Mouse (Mus musculus): ENCODE measurements at regions not wholly inside any gene's neighbourhood (a gene's known extent, or its start where the extent isn't known, plus 50 kb on each side); places are given as distances from the start of the nearest gene placed in this dataset.
A peak's percentile ranks its signal among the peaks of the same experiment; 100 is the strongest.
"Not testable (repeated sequence)": the region's sequence is repeated elsewhere in the genome, so short reads cannot be mapped to it uniquely, and the experiment has no call there.

- DNase-seq (no peak), ATAC-seq (no peak)
- Histone ChIP-seq H3K4me3 (ENCODE audit: low read depth, low read length) (no peak overlapping the region), H3K9me3 (ENCODE audit: low read length) (no peaks in the 10 kb centered on the region), H3K9ac (no peak overlapping the region), H3K4me1 (ENCODE audit: insufficient read depth) (no peaks in the 10 kb centered on the region), H3K27me3 (ENCODE audit: insufficient read depth, low read length) (no peaks in the 10 kb centered on the region), H3K27ac (ENCODE audit: low read depth, low read length) (no peak overlapping the region), H3K36me3 (ENCODE audit: insufficient read depth) (no peaks in the 10 kb centered on the region), H3K4me2 (ENCODE audit: low read depth) (no peak overlapping the region)
- TF ChIP-seq CTCF (IDR thresholded peaks at IDR 0.05; ENCODE audit: low read depth) = no peak
- WGBS = 63% methylated on average over 1 of the region's 1 CpGs
Measured at GRCm38 (mm10) chr8:28371752-28372151, 924.3 kb downstream of the Poteg start.

GRCm38 (mm10) chr8:28400141-28400540 is 952.7 kb downstream of the Poteg start:
- H3K4me2 ChIP-seq (ENCODE audit: low read depth) = no peak overlapping the region
- WGBS = 35% methylated on average over 1 of the region's 1 CpGs
- no peaks in the 10 kb centered on the region for H3K4me1 ChIP-seq (ENCODE audit: insufficient read depth)
- ATAC-seq (no peak), DNase-seq (no peak)
- H3K27ac ChIP-seq (ENCODE audit: low read depth, low read length) = no peak overlapping the region
- no peak overlapping the region for H3K9ac ChIP-seq
- H3K4me3 ChIP-seq (ENCODE audit: low read depth, low read length) = no peak overlapping the region
- H3K9me3 ChIP-seq (ENCODE audit: low read length) = no peaks in the 10 kb centered on the region
- no peaks in the 10 kb centered on the region for H3K27me3 ChIP-seq (ENCODE audit: insufficient read depth, low read length)
- no peak for TF ChIP-seq CTCF (IDR thresholded peaks at IDR 0.05; ENCODE audit: low read depth)
- H3K36me3 ChIP-seq (ENCODE audit: insufficient read depth) = no peaks in the 10 kb centered on the region

- Histone ChIP-seq H3K27me3 (ENCODE audit: insufficient read depth, low read length) (no peaks in the 10 kb centered on the region), H3K9me3 (ENCODE audit: low read length) (no peaks in the 10 kb centered on the region), H3K4me1 (ENCODE audit: insufficient read depth) (no peaks in the 10 kb centered on the region), H3K9ac (no peak overlapping the region), H3K27ac (ENCODE audit: low read depth, low read length) (no peak overlapping the region), H3K4me2 (ENCODE audit: low read depth) (no peak overlapping the region), H3K36me3 (ENCODE audit: insufficient read depth) (no peaks in the 10 kb centered on the region), H3K4me3 (ENCODE audit: low read depth, low read length) (no peak overlapping the region)
- DNase-seq (peak; percentile 16), ATAC-seq (peak; percentile 55; the same call in 1 of the 2 replicates)
- 40% methylated on average over 7 of the region's 7 CpGs for WGBS
- TF ChIP-seq CTCF (IDR thresholded peaks at IDR 0.05; ENCODE audit: low read depth) = no peak
Measured at GRCm38 (mm10) chr8:28427544-28428135, 980.2 kb downstream of the Poteg start.

- H3K27ac ChIP-seq (ENCODE audit: low read depth, low read length) = no peak overlapping the region
- ATAC-seq (no peak), DNase-seq (no peak)
- WGBS = 82% methylated on average over 2 of the region's 2 CpGs
- H3K9ac ChIP-seq = no peak overlapping the region
- H3K4me2 ChIP-seq (ENCODE audit: low read depth) = no peak overlapping the region
- no peaks in the 10 kb centered on the region for H3K4me1 ChIP-seq (ENCODE audit: insufficient read depth)
- H3K9me3 ChIP-seq (ENCODE audit: low read length) = no peaks in the 10 kb centered on the region
- no peaks in the 10 kb centered on the region for H3K27me3 ChIP-seq (ENCODE audit: insufficient read depth, low read length)
- no peaks in the 10 kb centered on the region for H3K36me3 ChIP-seq (ENCODE audit: insufficient read depth)
- H3K4me3 ChIP-seq (ENCODE audit: low read depth, low read length) = no peak overlapping the region
- no peak for TF ChIP-seq CTCF (IDR thresholded peaks at IDR 0.05; ENCODE audit: low read depth)
Measured at GRCm38 (mm10) chr8:28473190-28473589, 1025.7 kb downstream of the Poteg start.

GRCm38 (mm10) chr8:28487913-28488312 is 1040.4 kb downstream of the Poteg start:
- H3K4me2 ChIP-seq (ENCODE audit: low read depth) = no peak overlapping the region
- 27% methylated on average over 3 of the region's 3 CpGs for whole genome bisulfite sequencing
- no peak overlapping the region for H3K27ac ChIP-seq (ENCODE audit: low read depth, low read length)
- H3K4me3 ChIP-seq (ENCODE audit: low read depth, low read length) = no peak overlapping the region
- no peaks in the 10 kb centered on the region for H3K36me3 ChIP-seq (ENCODE audit: insufficient read depth)
- no peaks in the 10 kb centered on the region for H3K4me1 ChIP-seq (ENCODE audit: insufficient read depth)
- no peaks in the 10 kb centered on the region for H3K9me3 ChIP-seq (ENCODE audit: low read length)
- ATAC-seq = no peak
- H3K9ac ChIP-seq = no peak overlapping the region
- no peaks in the 10 kb centered on the region for H3K27me3 ChIP-seq (ENCODE audit: insufficient read depth, low read length)
- no peak for DNase-seq
- no peak for TF ChIP-seq CTCF (IDR thresholded peaks at IDR 0.05; ENCODE audit: low read depth)

- TF ChIP-seq CTCF (IDR thresholded peaks at IDR 0.05; ENCODE audit: low read depth) = no peak
- H3K9ac ChIP-seq = no peak overlapping the region
- no peak overlapping the region for H3K4me3 ChIP-seq (ENCODE audit: low read depth, low read length)
- 61% methylated on average over 5 of the region's 5 CpGs for WGBS
- H3K4me2 ChIP-seq (ENCODE audit: low read depth) = no peak overlapping the region
- no peaks in the 10 kb centered on the region for H3K9me3 ChIP-seq (ENCODE audit: low read length)
- no peak overlapping the region for H3K27ac ChIP-seq (ENCODE audit: low read depth, low read length)
- H3K36me3 ChIP-seq (ENCODE audit: insufficient read depth) = no peaks in the 10 kb centered on the region
- ATAC-seq (peak; percentile 68), DNase-seq (peak; percentile 31)
- no peaks in the 10 kb centered on the region for H3K27me3 ChIP-seq (ENCODE audit: insufficient read depth, low read length)
- no peaks in the 10 kb centered on the region for H3K4me1 ChIP-seq (ENCODE audit: insufficient read depth)
Measured at GRCm38 (mm10) chr8:28503488-28504319, 1056.2 kb downstream of the Poteg start.

- not testable (repeated sequence) for H3K27ac ChIP-seq (ENCODE audit: low read depth, low read length); H3K9ac ChIP-seq; H3K4me3 ChIP-seq (ENCODE audit: low read depth, low read length); DNase-seq; H3K9me3 ChIP-seq (ENCODE audit: low read length); H3K27me3 ChIP-seq (ENCODE audit: insufficient read depth, low read length); H3K4me2 ChIP-seq (ENCODE audit: low read depth); ATAC-seq; H3K36me3 ChIP-seq (ENCODE audit: insufficient read depth); H3K4me1 ChIP-seq (ENCODE audit: insufficient read depth)
- WGBS = 47% methylated on average over 1 of the region's 1 CpGs
Measured at GRCm38 (mm10) chr8:28523506-28523905, 1076.0 kb downstream of the Poteg start.

All from forebrain, postnatal 0 days (tissue).